ENCODE assay signal across 14 mouse cellular contexts in genomic region chr17:91007385-91008089, GRCm38 (mm10).
"Had no signal": no experiment of that assay in that cellular context is flagged by ENCODE, and none has a peak within 500 bp of the region (broad histone marks: within the 10 kb centered on the region; RNA-seq: fewer than 3 reads in every experiment).

No protein-coding gene starts in this region.

- H3K4me2 ChIP-seq: kidney, embryonic 15.5 days; limb, embryonic 15.5 days; liver, embryonic 12.5 days; lung, embryonic 14.5 days; neural tube, embryonic 12.5 days had no signal

- H3K36me3 ChIP-seq: kidney, embryonic 15.5 days; limb, embryonic 15.5 days; liver, embryonic 12.5 days; midbrain, embryonic 10.5 days; neural tube, embryonic 12.5 days had no signal

- H3K4me3 ChIP-seq: kidney, embryonic 15.5 days; limb, embryonic 15.5 days; liver, embryonic 12.5 days; midbrain, embryonic 10.5 days; neural tube, embryonic 12.5 days had no signal

- H3K27ac ChIP-seq: kidney, embryonic 15.5 days; limb, embryonic 15.5 days; liver, embryonic 12.5 days; midbrain, embryonic 10.5 days; neural tube, embryonic 12.5 days had no signal

- H3K9me3 ChIP-seq: kidney, embryonic 15.5 days; limb, embryonic 15.5 days; liver, embryonic 12.5 days; midbrain, embryonic 10.5 days; neural tube, embryonic 12.5 days had no signal

- H3K9ac ChIP-seq: kidney, embryonic 15.5 days; limb, embryonic 15.5 days; liver, embryonic 12.5 days; lung, embryonic 14.5 days; neural tube, embryonic 12.5 days had no signal

- ATAC-seq: liver, embryonic 12.5 days had no signal

- H3K27me3 ChIP-seq: kidney, embryonic 15.5 days; limb, embryonic 15.5 days; liver, embryonic 12.5 days; neural tube, embryonic 12.5 days had no signal

- DNase-seq: kidney, adult 2 months; kidney, postnatal 14 days; lung, embryonic 14.5 days; lung, postnatal 10 days; lung, postnatal 4 days; midbrain, embryonic 14.5 days; right cerebral cortex, postnatal 25 days; thymus, adult 18-20 months; thymus, postnatal 14 days had no signal

- H3K4me1 ChIP-seq: kidney, embryonic 15.5 days; limb, embryonic 15.5 days; liver, embryonic 12.5 days; midbrain, embryonic 10.5 days; neural tube, embryonic 12.5 days had no signal
